Mouse (Mus musculus) cortical plate, adult 2 months (tissue): ENCODE results near the gene Coq6. TPM values are rescaled to one million over a fixed set of nuclear protein-coding genes. Genes with fewer than 3 reads are reported as not detected.

Experiments used
- H3K27ac ChIP-seq: fragments of 200-500 bp; 2 replicates; pipeline ENCODE4 v1.5.1; 2012; ENCODE audit warnings: low read length, control low read depth, inconsistent platforms; ENCODE audit not compliant: insufficient read depth
- H3K4me1 ChIP-seq: fragments of 200-500 bp; 2 replicates; pipeline ENCODE4 v1.6.1; 2011; ENCODE audit warnings: low read length; ENCODE audit not compliant: control insufficient read depth, insufficient read depth
- H3K4me3 ChIP-seq: fragments of 200-500 bp; 2 replicates; pipeline ENCODE4 v1.5.1; 2011; ENCODE audit warnings: mild to moderate bottlenecking, low read length, control low read depth; ENCODE audit not compliant: insufficient read depth
- CTCF ChIP-seq: fragments of 200-500 bp; IDR thresholded peaks from 2 replicates; pipeline ENCODE4 v1.5.1; 2011; ENCODE audit warnings: mild to moderate bottlenecking, control low read depth, low read length; ENCODE audit not compliant: insufficient read depth; ENCODE audit errors: extremely low read depth
- POLR2A ChIP-seq: fragments of 200-500 bp; IDR thresholded peaks from 2 replicates; pipeline ENCODE4 v1.6.1; 2011; ENCODE audit warnings: mild to moderate bottlenecking, low read length, control low read depth; ENCODE audit not compliant: insufficient read depth; ENCODE audit errors: extremely low read depth
- polyA plus RNA-seq: library from polyadenylated mRNA; depleted of rRNA; stranded (reverse); fragments of >200 nt; gene quantifications from 2 replicates; pipeline ENCODE4 v1.2.3, GENCODE M21; 2012

Coq6 gene
- polyA plus RNA-seq, 1 experiment, result 33.2 TPM

GRCm38 (mm10) chr12:84365137-84365536 is 3.7 kb downstream of the Coq6 start:
- peaks cover 3% of the 10 kb centered on the region; the same call in 1 of the 2 replicates for H3K4me1 ChIP-seq
- no peak for TF ChIP-seq CTCF
- TF ChIP-seq POLR2A, result no peak

GRCm38 (mm10) chr12:84366971-84367370 is 5.5 kb downstream of the Coq6 start:
- H3K27ac ChIP-seq, result no peak overlapping the region
- TF ChIP-seq CTCF (no peak), POLR2A (no peak)
- no peak overlapping the region for H3K4me3 ChIP-seq
- 0 out of 2 replicates have a peak, but pooled peaks cover 1% of the 10 kb centered on the region for H3K4me1 ChIP-seq

More at GRCm38 (mm10) chr12:84365137-84365536, 3.7 kb downstream of the Coq6 start:
- H3K27ac ChIP-seq, result no peak overlapping the region
- H3K4me3 ChIP-seq, result no peak overlapping the region

- Histone ChIP-seq H3K27ac (no peak overlapping the region), H3K4me3 (no peak overlapping the region), H3K4me1 (no peaks in the 10 kb centered on the region)
- no peak for TF ChIP-seq CTCF
Observed at GRCm38 (mm10) chr12:84371647-84372046, 10.2 kb downstream of the Coq6 start.

GRCm38 (mm10) chr12:84373831-84374481 is 12.5 kb downstream of the Coq6 start:
- Histone ChIP-seq H3K27ac (no peak overlapping the region), H3K4me1 (no peaks in the 10 kb centered on the region), H3K4me3 (no peak overlapping the region)
- TF ChIP-seq POLR2A (no peak), CTCF (no peak)

GRCm38 (mm10) chr12:84382369-84382768 is 20.9 kb downstream of the Coq6 start:
- Histone ChIP-seq H3K27ac (no peak overlapping the region), H3K4me3 (no peak overlapping the region), H3K4me1 (no peaks in the 10 kb centered on the region)
- TF ChIP-seq POLR2A, result no peak
- TF ChIP-seq CTCF, result no peak

GRCm38 (mm10) chr12:84384644-84385081 is 23.2 kb downstream of the Coq6 start:
- no peak for TF ChIP-seq CTCF
- TF ChIP-seq POLR2A, result no peak
- Histone ChIP-seq H3K4me1 (no peaks in the 10 kb centered on the region), H3K27ac (no peak overlapping the region), H3K4me3 (no peak overlapping the region)

GRCm38 (mm10) chr12:84385408-84385807 is 24.0 kb downstream of the Coq6 start:
- Histone ChIP-seq H3K27ac (no peak overlapping the region), H3K4me3 (no peak overlapping the region), H3K4me1 (no peaks in the 10 kb centered on the region)
- TF ChIP-seq CTCF (no peak), POLR2A (no peak)

GRCm38 (mm10) chr12:84388097-84388496 is 26.6 kb downstream of the Coq6 start:
- TF ChIP-seq CTCF, result no peak
- no peak for TF ChIP-seq POLR2A
- Histone ChIP-seq H3K27ac (no peak overlapping the region), H3K4me1 (no peaks in the 10 kb centered on the region)

GRCm38 (mm10) chr12:84388774-84389400 is 27.4 kb downstream of the Coq6 start:
- no peak overlapping the region for H3K4me3 ChIP-seq
- H3K27ac ChIP-seq, result no peak overlapping the region
- no peak for TF ChIP-seq POLR2A
- H3K4me1 ChIP-seq, result no peaks in the 10 kb centered on the region

More at GRCm38 (mm10) chr12:84388097-84388496, 26.6 kb downstream of the Coq6 start:
- no peak overlapping the region for H3K4me3 ChIP-seq

GRCm38 (mm10) chr12:84390336-84390735 is 28.9 kb downstream of the Coq6 start:
- H3K27ac ChIP-seq, result no peak overlapping the region
- TF ChIP-seq POLR2A (no peak), CTCF (no peak)
- no peak overlapping the region for H3K4me3 ChIP-seq
- H3K4me1 ChIP-seq, result no peaks in the 10 kb centered on the region

- no peak for TF ChIP-seq CTCF
- no peak for TF ChIP-seq POLR2A
- Histone ChIP-seq H3K27ac (no peak overlapping the region), H3K4me3 (no peak overlapping the region), H3K4me1 (no peaks in the 10 kb centered on the region)
Observed at GRCm38 (mm10) chr12:84392681-84393080, 31.2 kb downstream of the Coq6 start.
